Mouse (Mus musculus) bone marrow, adult 2 months (tissue): ENCODE results near the gene Ergic1. TPM values are rescaled to one million over a fixed set of nuclear protein-coding genes. Genes with fewer than 3 reads are reported as not detected.

ENCODE experiments used
- H3K27ac ChIP-seq: fragments of 200-500 bp; 2 replicates; pipeline ENCODE4 v1.5.1; 2012; ENCODE audit warnings: low read depth, mild to moderate bottlenecking, control low read depth, inconsistent platforms, low read length; ENCODE audit not compliant: control insufficient read depth, poor library complexity, insufficient read depth
- H3K4me1 ChIP-seq: fragments of 200-500 bp; 2 replicates; pipeline ENCODE4 v1.6.1; 2011; ENCODE audit warnings: low read length; ENCODE audit not compliant: control insufficient read depth, insufficient read depth
- H3K4me3 ChIP-seq: fragments of 200-500 bp; replicated peaks from 2 replicates; pipeline ENCODE3; 2011; ENCODE audit warnings: mild to moderate bottlenecking, low read depth, low read length, control low read depth; ENCODE audit not compliant: control insufficient read depth
- CTCF ChIP-seq: fragments of 200-500 bp; IDR thresholded peaks from 2 replicates; pipeline ENCODE4 v1.5.1; 2011; ENCODE audit warnings: low read length, control low read depth; ENCODE audit not compliant: control insufficient read depth, insufficient read depth
- POLR2A ChIP-seq: fragments of 200-500 bp; IDR thresholded peaks from 2 replicates; pipeline ENCODE4 v1.6.1; 2011; ENCODE audit warnings: low read depth, mild to moderate bottlenecking, control low read depth, low read length, borderline replicate concordance; ENCODE audit not compliant: control insufficient read depth
- WGBS: fragments of 180-500 bp; shearing (Covaris S2); methylation state at CpG from one replicate; pipeline ENCODE4 v1.1.7; 2018; 5-methylcytosine and 5-hydroxymethylcytosine counted together
- polyA plus RNA-seq: library from polyadenylated mRNA; stranded (reverse); fragments of >200 nt; gene quantifications from 2 replicates; pipeline ENCODE4 v1.2.4, GENCODE M21; 2011; ENCODE audit warnings: low replicate concordance; ENCODE audit not compliant: missing spikeins, insufficient read depth, insufficient read length

The Ergic1 gene
- polyA plus RNA-seq, 1 experiment, result 23.4 TPM

DNA sequence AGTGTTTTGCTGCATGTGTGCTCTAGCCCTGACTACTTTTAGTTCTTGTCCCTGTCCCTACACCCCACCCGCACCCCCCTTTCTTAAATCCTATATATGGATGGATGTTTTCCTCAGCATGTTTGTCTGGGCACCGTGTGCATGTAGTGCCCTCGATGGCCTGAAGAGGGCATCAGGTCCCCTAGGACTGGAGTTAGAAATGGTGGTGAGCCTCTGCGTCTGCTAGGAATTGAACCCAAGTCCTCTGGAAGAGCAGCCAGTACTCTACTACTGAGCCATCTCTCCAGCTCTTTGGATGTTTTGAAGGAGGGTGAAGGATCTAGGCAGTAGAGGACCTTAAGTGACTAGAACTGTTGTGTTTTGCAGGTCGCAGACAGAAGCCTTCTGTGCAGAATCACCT is 137.6 kb downstream of the Ergic1 start:
- no peaks in the 10 kb centered on the region; the same call in 1 of the 2 replicates for H3K4me1 ChIP-seq
- TF ChIP-seq POLR2A (no peak), CTCF (peak; percentile 75)
- no peak overlapping the region for H3K4me3 ChIP-seq
- WGBS, result 83% methylated on average over 5 of the region's 5 CpGs
- H3K27ac ChIP-seq, result no peak overlapping the region

DNA sequence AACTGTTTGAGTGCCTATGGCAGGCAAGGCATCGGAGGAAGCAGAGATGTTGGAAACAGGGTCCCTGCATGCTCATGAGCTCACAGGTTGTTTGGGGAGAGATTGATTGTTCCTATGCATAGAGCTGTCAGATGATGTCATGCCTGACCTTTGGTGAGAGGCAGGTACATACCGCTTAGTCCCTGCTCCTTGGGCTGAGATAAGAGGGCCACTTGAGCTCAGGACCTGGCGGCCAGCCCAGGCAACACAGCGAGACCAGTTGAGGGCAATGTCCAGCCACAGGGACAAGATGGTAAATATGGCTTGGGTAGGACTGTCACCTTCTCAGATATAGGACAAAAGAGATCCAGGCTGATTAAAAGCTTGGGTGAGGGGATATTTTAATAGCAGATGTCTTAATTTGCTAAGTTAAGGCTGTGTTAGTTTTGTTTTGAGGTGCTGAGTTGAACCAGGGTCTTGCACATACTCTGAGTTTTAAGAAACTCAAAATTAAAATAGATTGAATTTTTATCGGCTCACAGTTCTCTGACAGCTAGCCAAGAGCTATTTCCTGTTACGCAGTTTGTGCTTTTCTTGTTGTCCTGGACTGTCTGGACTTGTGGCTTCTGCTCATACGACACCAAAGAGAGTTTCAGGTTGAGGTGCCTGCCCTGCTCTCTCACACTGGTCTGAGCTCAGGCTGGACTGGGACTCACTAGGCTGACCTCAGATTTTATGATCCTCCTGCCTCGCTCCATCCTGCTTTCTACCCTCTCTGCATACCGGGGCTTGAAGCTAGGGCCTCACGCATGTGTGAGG is 138.7 kb downstream of the Ergic1 start:
- no peak for TF ChIP-seq CTCF
- TF ChIP-seq POLR2A, result no peak
- Histone ChIP-seq H3K4me1 (no peaks in the 10 kb centered on the region; the same call in 1 of the 2 replicates), H3K4me3 (no peak overlapping the region), H3K27ac (no peak overlapping the region)
- WGBS, result 86% methylated on average over 10 of the region's 10 CpGs

DNA sequence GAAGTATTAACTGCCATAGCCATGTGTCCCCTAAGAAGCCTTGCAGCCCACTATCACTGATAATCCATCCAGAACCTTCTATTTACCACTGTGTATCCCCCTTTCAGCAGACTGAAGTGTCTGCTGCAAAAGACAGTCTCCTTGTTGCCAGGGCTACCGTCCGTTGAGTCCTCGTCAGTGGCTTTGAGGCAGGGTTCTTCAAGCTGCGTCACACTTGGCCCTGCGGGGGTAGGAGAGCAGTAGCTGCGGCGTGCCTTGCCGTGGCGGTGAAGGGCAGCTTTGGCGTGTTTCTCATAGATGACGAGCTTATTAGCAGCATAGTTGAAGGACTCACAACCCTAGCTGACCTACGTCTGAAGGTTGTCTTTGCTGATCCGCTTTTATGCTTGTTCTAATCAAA is 140.3 kb downstream of the Ergic1 start:
- Histone ChIP-seq H3K4me3 (no peak overlapping the region), H3K4me1 (no peaks in the 10 kb centered on the region; the same call in 1 of the 2 replicates), H3K27ac (no peak overlapping the region)
- TF ChIP-seq CTCF, result no peak
- no peak for TF ChIP-seq POLR2A
- 91% methylated on average over 13 of the region's 13 CpGs for WGBS

DNA sequence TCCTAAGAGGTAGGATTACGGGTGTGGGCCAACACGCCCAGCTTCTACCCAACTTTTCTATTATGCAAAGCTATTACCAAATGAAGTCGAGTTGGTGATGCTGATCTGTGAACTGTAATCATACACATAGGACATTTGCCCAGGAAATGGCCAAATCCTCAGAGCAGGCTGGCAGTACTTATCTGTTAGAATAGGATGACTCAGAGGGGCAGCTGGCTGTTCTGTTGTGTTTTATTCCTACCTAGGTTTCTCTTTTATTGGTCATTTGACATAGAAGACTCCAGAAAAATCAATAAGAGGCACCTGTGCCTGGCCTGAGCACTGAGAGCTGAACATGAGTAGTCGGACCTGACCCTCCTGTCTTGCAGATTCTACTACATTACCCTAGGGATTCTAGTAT is 141.3 kb downstream of the Ergic1 start:
- no peak for TF ChIP-seq POLR2A
- TF ChIP-seq CTCF, result no peak
- Histone ChIP-seq H3K4me3 (no peak overlapping the region), H3K27ac (no peak overlapping the region), H3K4me1 (no peaks in the 10 kb centered on the region; the same call in 1 of the 2 replicates)
- WGBS, result 64% methylated on average over 4 of the region's 4 CpGs

DNA sequence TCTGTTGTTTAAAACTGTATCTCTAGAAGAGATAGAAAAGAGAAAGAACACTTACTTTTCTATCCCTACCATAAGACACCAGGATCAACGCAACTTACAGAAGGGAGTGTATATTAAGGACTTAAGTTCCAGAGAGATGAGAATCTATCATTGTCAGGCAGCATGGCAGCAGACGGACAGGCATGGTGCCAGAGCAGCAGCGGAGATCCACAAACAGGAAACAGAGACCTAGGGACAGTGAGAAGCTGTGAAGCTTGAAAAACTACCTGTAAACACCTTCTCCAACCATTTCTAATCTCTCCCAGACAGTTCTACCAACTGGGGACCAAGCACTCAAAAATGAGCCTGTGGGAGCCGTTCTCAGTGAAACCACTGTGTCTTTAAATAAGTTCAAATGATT is 142.4 kb downstream of the Ergic1 start:
- Histone ChIP-seq H3K27ac (no peak overlapping the region), H3K4me3 (no peak overlapping the region), H3K4me1 (no peaks in the 10 kb centered on the region; the same call in 1 of the 2 replicates)
- WGBS, result 64% methylated on average over 4 of the region's 4 CpGs
- TF ChIP-seq POLR2A (no peak), CTCF (no peak)

DNA sequence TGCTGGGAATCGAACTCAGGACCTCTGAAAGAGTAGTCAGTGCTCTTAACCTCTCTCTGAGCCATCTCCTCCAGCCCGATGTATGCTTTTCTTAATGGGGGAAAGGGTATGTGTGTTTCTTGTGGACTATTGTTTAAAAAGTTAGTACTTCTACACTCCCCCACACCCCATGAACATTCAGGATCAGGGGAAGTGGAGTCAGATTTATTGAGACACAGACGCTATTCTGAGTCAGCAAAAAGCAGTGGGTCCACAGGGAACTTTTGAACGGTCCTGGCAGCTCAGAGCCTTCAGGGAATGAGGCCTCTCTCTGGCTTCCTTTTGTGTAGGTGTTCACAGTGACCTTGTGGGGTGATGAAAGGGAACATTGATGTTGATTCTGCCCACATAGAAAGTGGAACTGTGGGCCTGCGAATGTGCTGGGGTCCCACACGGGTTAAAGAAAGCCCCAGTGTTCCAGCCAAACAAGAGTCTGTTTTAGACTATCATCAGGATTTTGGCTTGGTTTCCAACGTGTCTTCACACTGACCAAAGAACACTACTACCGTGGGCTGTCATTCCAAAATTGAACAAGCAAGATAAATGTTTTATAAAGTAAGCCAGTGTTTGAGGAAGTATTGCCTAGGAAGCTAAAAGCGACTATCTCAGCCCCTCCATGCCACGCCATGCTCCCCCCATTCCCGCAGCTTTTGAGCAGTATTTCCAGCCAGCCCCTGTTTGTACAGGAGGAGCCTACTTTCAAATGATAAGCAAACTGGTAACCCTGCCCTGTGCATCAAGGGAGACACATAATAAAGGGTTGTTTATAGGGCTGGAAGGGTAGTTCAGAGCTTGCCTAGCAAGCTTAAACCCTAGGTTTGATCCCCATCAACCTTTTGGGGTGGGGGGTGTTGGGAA is 144.4 kb downstream of the Ergic1 start:
- WGBS, result 22% methylated on average over 11 of the region's 11 CpGs
- Histone ChIP-seq H3K4me3 (no peak overlapping the region), H3K4me1 (no peaks in the 10 kb centered on the region; the same call in 1 of the 2 replicates), H3K27ac (no peak overlapping the region)
- no peak for TF ChIP-seq POLR2A
- TF ChIP-seq CTCF, result no peak

Other genes starting within 250 kb of the Ergic1 start
- gene Neurl1b, start 146.7 kb upstream of the Ergic1 start, polyA plus RNA-seq, result 1.3 and 1.9 TPM in 2 replicates
- 26.8 and 37.7 TPM in 2 replicates for gene Dusp1, start 639 bp downstream of the Ergic1 start, polyA plus RNA-seq
- gene Atp6v0e, start 101.7 kb downstream of the Ergic1 start, polyA plus RNA-seq, result 80.6 and 112 TPM in 2 replicates
- 28.1 and 33.9 TPM in 2 replicates for gene Crebrf, start 154.2 kb downstream of the Ergic1 start, polyA plus RNA-seq
- 20.7 and 29.5 TPM in 2 replicates for gene Bnip1, start 219.6 kb downstream of the Ergic1 start, polyA plus RNA-seq